Mouse (Mus musculus): Measurements from ENCODE around the gene Ly9. TPM values are rescaled to one million over a fixed set of nuclear protein-coding genes. Genes with fewer than 3 reads are reported as not detected.

Ly9 gene
- polyA plus RNA-seq, 1 experiment from 2014 or later: 0.14 TPM

- Histone ChIP-seq H3K9me3 (replicated peaks; ENCODE audit: control insufficient read depth, low read length, poor library complexity, severe bottlenecking) (no peaks in the 10 kb centered on the region), H3K27ac (ENCODE audit: low read length) (no peak overlapping the region), H3K4me3 (ENCODE audit: low read depth, low read length) (no peak overlapping the region), H3K27me3 (ENCODE audit: control insufficient read depth, insufficient read depth, low read depth, low read length) (no peaks in the 10 kb centered on the region), H3K4me1 (ENCODE audit: control insufficient read depth, insufficient read depth, low read length) (no peaks in the 10 kb centered on the region), H3K36me3 (ENCODE audit: control insufficient read depth, insufficient read depth, low read length) (no peaks in the 10 kb centered on the region), H3K9ac (ENCODE audit: low read depth, low read length) (no peak overlapping the region), H3K4me2 (ENCODE audit: low read length) (no peak overlapping the region)
- WGBS: 89% methylated on average over 2 of the region's 2 CpGs
- ATAC-seq: no peak
Observed at GRCm38 (mm10) chr1:171556366-171556765, 50.8 kb downstream of the Ly9 start.

- H3K27ac ChIP-seq (ENCODE audit: low read length): no peak overlapping the region
- WGBS: 82% methylated on average over 11 of the region's 11 CpGs
- no peak overlapping the region for H3K9ac ChIP-seq (ENCODE audit: low read depth, low read length)
- peak; percentile 62; the same call in 1 of the 2 replicates for ATAC-seq
- H3K4me2 ChIP-seq (ENCODE audit: low read length): no peak overlapping the region
- no peaks in the 10 kb centered on the region for H3K27me3 ChIP-seq (ENCODE audit: control insufficient read depth, insufficient read depth, low read depth, low read length)
- no peaks in the 10 kb centered on the region for H3K36me3 ChIP-seq (ENCODE audit: control insufficient read depth, insufficient read depth, low read length)
- no peak overlapping the region for H3K4me3 ChIP-seq (ENCODE audit: low read depth, low read length)
- no peaks in the 10 kb centered on the region for H3K4me1 ChIP-seq (ENCODE audit: control insufficient read depth, insufficient read depth, low read length)
- H3K9me3 ChIP-seq (replicated peaks; ENCODE audit: control insufficient read depth, low read length, poor library complexity, severe bottlenecking): no peaks in the 10 kb centered on the region
Observed at GRCm38 (mm10) chr1:171553359-171554341, 53.6 kb downstream of the Ly9 start.

GRCm38 (mm10) chr1:171552230-171552629, 55.0 kb downstream of the Ly9 start:
- H3K27me3 ChIP-seq (ENCODE audit: control insufficient read depth, insufficient read depth, low read depth, low read length): no peaks in the 10 kb centered on the region
- no peaks in the 10 kb centered on the region for H3K9me3 ChIP-seq (replicated peaks; ENCODE audit: control insufficient read depth, low read length, poor library complexity, severe bottlenecking)
- no peak overlapping the region for H3K4me3 ChIP-seq (ENCODE audit: low read depth, low read length)
- no peaks in the 10 kb centered on the region for H3K4me1 ChIP-seq (ENCODE audit: control insufficient read depth, insufficient read depth, low read length)
- WGBS: 79% methylated on average over 2 of the region's 2 CpGs
- no peak overlapping the region for H3K9ac ChIP-seq (ENCODE audit: low read depth, low read length)
- no peak for ATAC-seq
- H3K4me2 ChIP-seq (ENCODE audit: low read length): no peak overlapping the region
- no peaks in the 10 kb centered on the region for H3K36me3 ChIP-seq (ENCODE audit: control insufficient read depth, insufficient read depth, low read length)
- no peak overlapping the region for H3K27ac ChIP-seq (ENCODE audit: low read length)

- no peak overlapping the region for H3K27ac ChIP-seq (ENCODE audit: low read length)
Observed at GRCm38 (mm10) chr1:171551326-171551725, 55.9 kb downstream of the Ly9 start.

GRCm38 (mm10) chr1:171540694-171541093, 66.5 kb downstream of the Ly9 start:
- H3K27me3 ChIP-seq (ENCODE audit: control insufficient read depth, insufficient read depth, low read depth, low read length): no peaks in the 10 kb centered on the region
- H3K4me3 ChIP-seq (ENCODE audit: low read depth, low read length): no peak overlapping the region
- no peak overlapping the region for H3K4me2 ChIP-seq (ENCODE audit: low read length)
- no peaks in the 10 kb centered on the region for H3K9me3 ChIP-seq (replicated peaks; ENCODE audit: control insufficient read depth, low read length, poor library complexity, severe bottlenecking)
- WGBS: 88% methylated on average over 1 of the region's 1 CpGs
- no peaks in the 10 kb centered on the region for H3K4me1 ChIP-seq (ENCODE audit: control insufficient read depth, insufficient read depth, low read length)
- no peaks in the 10 kb centered on the region for H3K36me3 ChIP-seq (ENCODE audit: control insufficient read depth, insufficient read depth, low read length)
- no peak for ATAC-seq
- no peak overlapping the region for H3K9ac ChIP-seq (ENCODE audit: low read depth, low read length)
- no peak overlapping the region for H3K27ac ChIP-seq (ENCODE audit: low read length)

More at GRCm38 (mm10) chr1:171551326-171551725, 55.9 kb downstream of the Ly9 start:
- Histone ChIP-seq H3K27me3 (ENCODE audit: control insufficient read depth, insufficient read depth, low read depth, low read length) (no peaks in the 10 kb centered on the region), H3K9ac (ENCODE audit: low read depth, low read length) (no peak overlapping the region), H3K9me3 (replicated peaks; ENCODE audit: control insufficient read depth, low read length, poor library complexity, severe bottlenecking) (no peaks in the 10 kb centered on the region), H3K36me3 (ENCODE audit: control insufficient read depth, insufficient read depth, low read length) (no peaks in the 10 kb centered on the region), H3K4me3 (ENCODE audit: low read depth, low read length) (no peak overlapping the region), H3K4me2 (ENCODE audit: low read length) (no peak overlapping the region), H3K4me1 (ENCODE audit: control insufficient read depth, insufficient read depth, low read length) (no peaks in the 10 kb centered on the region)
- WGBS: 87% methylated on average over 7 of the region's 7 CpGs
- ATAC-seq: no peak

Small RNA genes lying within 50 kb of the gene (microRNA-seq; reads per million reads assigned to microRNA genes)
- not detected for gene Mir7683

Other genes with a start within 250 kb of the Ly9 start
- gene Klhdc9, start 246.6 kb downstream of the Ly9 start, polyA plus RNA-seq (2015; fragmentation: Nextera tagmentation; extraction: Ambion mirVana): 4.3 and 4.6 TPM in 2 replicates
- 3.6 and 3.9 TPM in 2 replicates for gene Nectin4, start 237.3 kb downstream of the Ly9 start, polyA plus RNA-seq (2015; fragmentation: Nextera tagmentation; extraction: Ambion mirVana)
- 0.45 and 0.59 TPM in 2 replicates for gene Arhgap30, start 218.5 kb downstream of the Ly9 start, polyA plus RNA-seq (2015; fragmentation: Nextera tagmentation; extraction: Ambion mirVana)
- 197 and 201 TPM in 2 replicates for gene Usf1, start 196.1 kb downstream of the Ly9 start, polyA plus RNA-seq (2015; fragmentation: Nextera tagmentation; extraction: Ambion mirVana)
- gene Tstd1, start 188.5 kb downstream of the Ly9 start, polyA plus RNA-seq (2015; fragmentation: Nextera tagmentation; extraction: Ambion mirVana): 6.2 and 7.6 TPM in 2 replicates
- gene F11r, start 169.9 kb downstream of the Ly9 start, polyA plus RNA-seq (2015; fragmentation: Nextera tagmentation; extraction: Ambion mirVana): 10.4 and 10.5 TPM in 2 replicates
- gene Alyref2, start 103.9 kb downstream of the Ly9 start, polyA plus RNA-seq (2015; fragmentation: Nextera tagmentation; extraction: Ambion mirVana): 34.8 and 35.9 TPM in 2 replicates
- gene Itln1, start 72.1 kb downstream of the Ly9 start, polyA plus RNA-seq (2015; fragmentation: Nextera tagmentation; extraction: Ambion mirVana): not detected in 2 replicates
- gene Cd244a, start 48.2 kb downstream of the Ly9 start, polyA plus RNA-seq (2015; fragmentation: Nextera tagmentation; extraction: Ambion mirVana): not detected in 2 replicates
- gene Slamf7, start 45.6 kb upstream of the Ly9 start, polyA plus RNA-seq (2015; fragmentation: Nextera tagmentation; extraction: Ambion mirVana): not detected in 2 replicates
- gene Cd48, start 74.6 kb upstream of the Ly9 start, polyA plus RNA-seq (2015; fragmentation: Nextera tagmentation; extraction: Ambion mirVana): 0.57 and 1.0 TPM in 2 replicates
- gene Slamf1, start 159.7 kb upstream of the Ly9 start, polyA plus RNA-seq (2015; fragmentation: Nextera tagmentation; extraction: Ambion mirVana): 0.16 and 0.19 TPM in 2 replicates
- gene Cd84, start 232.3 kb upstream of the Ly9 start, polyA plus RNA-seq (2015; fragmentation: Nextera tagmentation; extraction: Ambion mirVana): 0.80 and 1.0 TPM in 2 replicates